Mouse (Mus musculus) splenic B cell, adult 2 months (primary cell): Measurements from ENCODE around the gene 4930578C19Rik.
"Not testable (repeated sequence)": the region's sequence is repeated elsewhere in the genome, so short reads cannot be mapped to it uniquely, and the experiment has no call there.

Experiments used
- DNase-seq: peaks from one replicate; pipeline ENCODE4 v3.0.0-alpha.2; 2011; ENCODE audit warnings: low read depth, low spot score
- H3K27me3 ChIP-seq: 2 replicates; pipeline ENCODE4 v1.6.1; 2012; ENCODE audit warnings: mild to moderate bottlenecking, low read length, moderate library complexity, mixed read lengths; ENCODE audit not compliant: control insufficient read depth, poor library complexity, insufficient read depth, severe bottlenecking
- H3K36me3 ChIP-seq: 2 replicates; pipeline ENCODE4 v1.6.1; 2012; ENCODE audit warnings: mild to moderate bottlenecking, low read length, moderate library complexity, mixed read lengths; ENCODE audit not compliant: control insufficient read depth, poor library complexity, insufficient read depth, severe bottlenecking

Gene 4930578C19Rik

DNA sequence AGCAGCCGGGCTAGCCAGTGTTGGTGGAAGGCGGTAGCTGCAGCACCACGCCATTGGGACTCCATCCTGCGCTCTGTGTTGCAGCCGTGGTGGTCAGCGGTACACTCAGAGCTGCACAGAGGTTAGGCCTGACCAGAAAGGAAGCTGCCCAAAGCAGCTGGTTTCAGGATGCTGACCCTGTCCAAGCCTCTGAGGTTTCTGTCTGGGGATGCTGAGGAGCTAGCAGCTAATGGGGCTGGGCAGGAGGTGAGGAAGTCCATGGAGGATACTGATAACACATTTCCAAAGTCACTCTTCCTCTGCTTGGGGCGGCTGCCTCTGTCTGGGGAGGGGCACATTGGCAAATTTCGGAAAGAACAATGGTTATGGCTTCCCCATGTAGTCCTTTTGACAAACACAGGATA lies at the start of gene 4930578C19Rik:
4930578C19Rik (minus strand) TSS at position 200 of the 404 bp plus-strand sequence.
- no peak for DNase-seq
- Histone ChIP-seq H3K36me3 (no peaks in the 10 kb centered on the region), H3K27me3 (no peaks in the 10 kb centered on the region)

DNA sequence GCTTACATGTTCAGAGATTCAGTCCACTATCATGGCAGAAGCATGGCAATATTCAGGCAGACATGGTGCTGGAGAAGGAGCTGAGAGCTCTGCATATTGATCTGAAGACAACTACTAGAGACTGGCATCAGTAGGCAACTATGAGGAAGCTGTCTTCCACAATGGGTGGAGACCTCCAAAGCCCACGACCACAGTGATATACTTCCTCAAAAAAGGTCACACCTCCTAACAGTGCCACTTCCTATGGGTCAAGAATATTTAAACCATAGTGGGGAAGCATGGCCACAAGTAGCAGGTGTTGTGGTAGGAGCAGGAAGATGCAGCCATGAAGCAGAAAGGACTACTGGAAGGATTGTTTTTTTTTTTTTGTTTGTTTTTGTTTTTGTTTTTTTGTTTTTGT lies 6.5 kb upstream of the 4930578C19Rik start:
- no peak for DNase-seq
- no peaks in the 10 kb centered on the region for H3K36me3 ChIP-seq
- no peaks in the 10 kb centered on the region for H3K27me3 ChIP-seq

GRCm38 (mm10) chrX:18462879-18463278 lies 1.7 kb upstream of the 4930578C19Rik start:
- Histone ChIP-seq H3K36me3 (no peaks in the 10 kb centered on the region), H3K27me3 (no peaks in the 10 kb centered on the region)
- no peak for DNase-seq

- Histone ChIP-seq H3K27me3 (no peaks in the 10 kb centered on the region), H3K36me3 (no peaks in the 10 kb centered on the region)
- DNase-seq = no peak
These were observed 9.6 kb downstream of the 4930578C19Rik start for GRCm38 (mm10) chrX:18451559-18451958.

- Histone ChIP-seq H3K36me3 (no peaks in the 10 kb centered on the region), H3K27me3 (no peaks in the 10 kb centered on the region)
- DNase-seq = peak; percentile 44
These were observed 19.1 kb downstream of the 4930578C19Rik start for GRCm38 (mm10) chrX:18442066-18442465.

- no peak for DNase-seq
- no peaks in the 10 kb centered on the region for H3K36me3 ChIP-seq
- no peaks in the 10 kb centered on the region for H3K27me3 ChIP-seq
These were observed 35.7 kb downstream of the 4930578C19Rik start for GRCm38 (mm10) chrX:18425451-18425850.

DNA sequence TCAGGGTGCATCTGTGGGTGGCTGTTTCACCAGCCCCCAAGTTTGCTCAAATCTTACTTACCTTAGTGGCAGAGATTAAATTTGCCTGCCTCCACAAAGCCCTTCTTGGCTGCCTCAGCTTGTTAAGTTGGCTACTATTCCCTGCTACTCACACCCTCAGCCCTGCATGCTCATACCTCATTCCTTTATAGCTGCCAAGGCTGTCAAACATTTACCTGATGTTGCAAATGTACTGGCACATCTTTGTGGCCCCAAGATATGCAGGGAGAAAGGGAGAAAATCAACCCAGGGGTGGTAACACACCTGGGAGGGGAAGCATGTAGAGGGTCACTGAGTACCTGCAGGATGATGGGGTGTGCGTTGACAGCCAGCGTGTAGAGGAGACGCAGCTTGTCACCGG lies 38.0 kb downstream of the 4930578C19Rik start:
- DNase-seq = no peak
- Histone ChIP-seq H3K36me3 (no peaks in the 10 kb centered on the region), H3K27me3 (no peaks in the 10 kb centered on the region)

DNA sequence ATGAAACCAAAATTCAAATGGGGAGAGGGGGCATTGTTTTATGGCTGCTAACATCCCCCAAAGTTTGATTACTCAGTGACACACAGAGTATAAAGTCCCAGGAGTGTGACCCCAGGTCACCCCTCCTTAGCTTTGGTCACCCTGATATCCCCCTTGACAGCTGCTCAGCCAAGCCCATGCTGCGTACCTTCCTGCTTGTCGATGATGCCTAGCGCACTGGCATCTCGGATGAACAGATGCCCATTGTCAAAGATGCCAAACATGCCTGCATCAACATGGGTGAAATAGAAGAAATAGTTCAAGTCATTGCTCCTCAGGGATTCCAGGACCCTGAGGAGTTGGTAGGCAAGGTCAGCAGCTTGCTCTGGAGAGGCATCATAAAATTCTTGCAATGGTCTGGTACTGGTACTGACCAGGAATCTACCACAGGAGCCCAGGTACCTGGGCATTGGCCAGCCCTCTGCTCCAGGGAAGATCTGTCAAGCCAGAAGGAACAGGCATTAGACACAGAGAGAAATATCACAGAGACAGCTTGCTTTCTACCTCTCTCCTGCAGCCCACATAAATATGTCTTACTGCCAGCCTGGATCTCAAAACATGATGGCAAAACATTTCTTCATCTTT lies 40.9 kb downstream of the 4930578C19Rik start:
- no peak for DNase-seq
- H3K36me3 ChIP-seq = no peaks in the 10 kb centered on the region
- no peaks in the 10 kb centered on the region for H3K27me3 ChIP-seq

GRCm38 (mm10) chrX:18418977-18419376 lies 42.2 kb downstream of the 4930578C19Rik start:
- no peak for DNase-seq
- H3K27me3 ChIP-seq = no peaks in the 10 kb centered on the region
- H3K36me3 ChIP-seq = no peaks in the 10 kb centered on the region

GRCm38 (mm10) chrX:18414560-18414959 lies 46.6 kb downstream of the 4930578C19Rik start:
- H3K27me3 ChIP-seq = no peaks in the 10 kb centered on the region
- H3K36me3 ChIP-seq = no peaks in the 10 kb centered on the region
- DNase-seq = no peak

DNA sequence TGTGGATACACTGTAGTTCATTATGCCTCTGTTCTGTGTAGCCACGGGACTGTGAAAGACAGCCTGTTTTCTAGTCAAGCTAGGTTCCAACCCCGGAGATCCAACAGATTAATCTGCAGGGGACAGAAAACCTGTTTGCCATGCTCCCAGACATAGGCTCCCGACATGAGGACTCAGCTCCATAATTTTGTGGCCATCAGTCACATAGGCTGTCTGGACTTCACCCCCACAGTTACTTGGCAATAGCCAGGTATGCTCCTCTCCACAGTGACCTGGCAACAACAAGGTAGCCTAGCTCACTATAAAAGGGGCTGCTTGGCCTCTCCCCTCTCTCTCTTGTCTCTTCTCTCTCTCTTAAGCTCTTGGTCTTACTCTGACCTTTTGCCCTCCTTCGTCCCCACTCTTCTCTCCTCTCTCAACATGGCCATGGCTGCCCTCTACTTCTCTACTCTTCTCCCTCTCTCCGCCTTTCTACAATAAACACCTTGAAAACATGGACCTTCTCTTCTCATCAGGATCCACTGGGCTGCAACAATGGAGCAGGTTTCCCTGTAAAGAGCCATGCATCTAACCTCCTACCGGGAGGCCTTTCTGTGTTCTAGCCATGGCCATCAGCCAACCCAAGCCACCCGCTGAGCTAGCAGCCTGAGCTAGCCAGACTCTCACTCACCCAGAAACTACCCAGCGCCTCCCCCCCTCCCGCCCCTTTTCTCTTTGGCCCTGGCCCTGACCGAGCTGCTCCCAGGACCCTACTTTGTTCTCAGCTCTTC lies 49.9 kb downstream of the 4930578C19Rik start:
- no peak for DNase-seq
- Histone ChIP-seq H3K36me3 (no peaks in the 10 kb centered on the region), H3K27me3 (no peaks in the 10 kb centered on the region)

GRCm38 (mm10) chrX:18409598-18409997 lies 51.6 kb downstream of the 4930578C19Rik start:
- Histone ChIP-seq H3K27me3 (no peaks in the 10 kb centered on the region), H3K36me3 (no peaks in the 10 kb centered on the region)
- DNase-seq = no peak

DNA sequence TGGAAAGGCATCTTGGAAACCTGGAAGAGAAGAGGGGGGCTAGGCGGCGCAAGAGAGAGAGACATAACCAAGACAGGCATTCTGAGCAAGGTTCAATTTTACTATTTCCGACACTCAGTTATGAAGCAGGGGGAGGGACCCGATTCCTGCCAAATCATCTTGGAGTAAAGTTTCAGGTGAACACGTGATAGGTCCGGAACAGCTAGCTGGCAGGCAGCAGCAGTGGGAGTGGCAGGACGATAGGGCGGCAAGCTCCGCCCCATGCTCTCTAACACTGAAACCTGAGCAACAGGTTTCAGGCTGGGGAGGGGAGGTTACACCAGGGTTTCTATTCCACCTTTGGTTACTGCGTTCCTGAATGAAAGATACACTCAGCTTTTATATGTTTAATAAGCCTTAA lies 58.9 kb downstream of the 4930578C19Rik start:
- Histone ChIP-seq H3K27me3 (no peaks in the 10 kb centered on the region), H3K36me3 (no peaks in the 10 kb centered on the region)
- DNase-seq = no peak

GRCm38 (mm10) chrX:18396700-18397099 lies 64.5 kb downstream of the 4930578C19Rik start:
- no peaks in the 10 kb centered on the region for H3K27me3 ChIP-seq
- no peaks in the 10 kb centered on the region for H3K36me3 ChIP-seq

DNA sequence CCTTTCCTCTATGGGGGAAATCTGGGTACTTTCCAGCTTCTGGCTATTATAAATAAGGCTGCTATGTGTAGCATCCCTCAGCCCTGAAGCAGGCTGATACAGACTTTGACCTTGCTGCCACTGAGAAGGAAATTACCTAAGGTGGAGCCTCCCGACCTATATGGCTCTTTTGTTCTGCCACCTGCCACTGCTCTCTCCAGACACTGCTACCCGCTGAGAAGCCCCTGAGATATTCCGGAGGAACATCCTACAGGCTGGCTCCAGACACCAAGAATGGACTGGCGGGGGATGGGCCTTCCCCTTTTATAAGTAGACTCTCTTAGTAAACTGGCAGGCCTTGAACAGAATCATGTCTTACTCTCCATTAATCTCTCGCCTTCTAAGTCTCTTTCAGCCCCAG lies 77.0 kb downstream of the 4930578C19Rik start:
- not testable (repeated sequence) for H3K36me3 ChIP-seq, DNase-seq, H3K27me3 ChIP-seq

More at GRCm38 (mm10) chrX:18396700-18397099, 64.5 kb downstream of the 4930578C19Rik start:
- DNase-seq = no peak
